Mouse (Mus musculus): ENCODE results near the gene Tox2.

Tox2 gene

GRCm38 (mm10) chr2:163256765-163257164 is 53.8 kb downstream of the Tox2 start:
- DNase-seq (ENCODE audit: low spot score): no peak

- DNase-seq (ENCODE audit: low spot score): no peak
Measured at GRCm38 (mm10) chr2:163261362-163262054, 58.6 kb downstream of the Tox2 start.

DNA sequence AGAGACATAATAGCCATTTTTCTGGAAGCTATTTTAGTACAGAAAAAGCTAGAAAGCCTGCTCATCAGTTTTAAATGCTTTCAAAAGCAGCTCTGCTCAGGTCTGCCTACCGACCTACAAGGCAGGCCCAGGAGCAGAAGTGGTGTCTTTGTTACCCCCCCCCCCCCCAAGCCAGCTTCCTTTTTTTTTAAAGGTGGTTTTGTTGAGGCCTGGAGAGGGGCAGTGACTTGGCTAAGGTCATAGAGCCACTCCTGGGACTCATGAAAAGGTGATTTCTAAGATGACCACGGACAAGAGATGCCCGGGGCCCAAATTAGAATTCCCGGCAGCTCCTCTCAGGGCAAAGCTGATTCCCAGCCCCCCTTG is 59.1 kb downstream of the Tox2 start:
- DNase-seq (ENCODE audit: low spot score): no peak

GRCm38 (mm10) chr2:163267097-163267496 is 64.2 kb downstream of the Tox2 start:
- no peak for DNase-seq (ENCODE audit: low spot score)

DNA sequence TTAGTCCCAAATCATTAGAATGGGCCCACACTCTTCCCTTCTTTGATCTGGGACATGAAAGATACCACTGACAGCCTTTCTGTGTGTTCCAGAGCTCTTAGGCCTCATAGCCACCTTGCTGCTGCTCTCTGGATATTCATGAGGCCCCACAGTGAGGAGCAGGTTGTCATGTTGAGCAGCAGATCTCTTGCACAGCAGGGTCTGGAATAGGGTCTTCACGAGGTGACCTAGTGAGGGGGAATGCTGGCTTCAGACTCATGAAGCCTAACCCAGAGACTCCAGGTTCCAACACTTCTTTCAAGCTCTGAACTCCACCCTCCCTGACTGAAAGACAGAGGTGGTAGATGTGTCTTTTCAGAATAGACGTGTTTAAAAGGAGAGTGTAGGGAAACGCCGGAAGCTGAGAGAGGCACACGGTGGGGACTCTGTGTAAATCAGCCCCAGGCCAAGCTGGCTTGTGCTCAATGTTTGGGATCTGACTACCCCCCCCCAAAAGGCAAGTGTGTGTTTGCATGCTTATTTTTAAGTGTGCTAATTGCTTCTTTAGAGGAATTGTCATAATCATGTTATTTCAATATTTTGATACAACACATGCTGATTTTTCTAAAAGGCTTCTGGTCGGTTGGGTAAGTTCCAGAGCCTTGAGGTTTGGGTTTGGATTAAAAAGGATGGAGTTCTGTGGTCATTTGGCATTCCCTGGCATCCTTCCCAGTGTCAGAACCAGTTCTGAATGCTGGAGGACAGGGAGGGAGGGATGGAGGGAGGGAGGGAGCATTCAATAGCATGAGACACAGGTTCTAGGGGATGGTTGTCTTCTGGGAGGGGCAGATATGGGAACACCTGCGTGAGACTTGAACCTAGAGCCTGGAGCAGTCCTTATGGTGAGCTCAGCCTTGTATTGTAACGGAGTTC is 68.9 kb downstream of the Tox2 start:
- no peak for DNase-seq (ENCODE audit: low spot score)

DNA sequence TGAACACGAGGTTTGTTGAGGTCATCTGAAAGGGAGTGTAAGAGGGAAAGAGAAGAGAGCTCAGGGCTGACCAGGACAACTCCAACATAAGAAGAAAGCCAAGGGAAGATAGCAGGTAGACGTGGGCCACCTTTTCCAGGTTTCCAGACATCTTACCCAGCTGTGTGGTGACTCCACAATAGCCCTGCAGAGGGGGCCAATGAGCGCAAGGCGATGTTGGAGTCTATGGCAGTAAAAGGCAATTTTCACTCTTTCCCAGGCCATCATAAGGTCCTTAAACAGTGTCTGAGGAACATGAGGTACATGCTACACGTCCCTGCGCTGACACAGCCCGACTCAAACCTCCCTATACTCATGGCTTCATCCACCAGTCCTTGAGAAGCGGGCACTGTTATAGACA is 70.9 kb downstream of the Tox2 start:
- no peak for DNase-seq (ENCODE audit: low spot score)

DNA sequence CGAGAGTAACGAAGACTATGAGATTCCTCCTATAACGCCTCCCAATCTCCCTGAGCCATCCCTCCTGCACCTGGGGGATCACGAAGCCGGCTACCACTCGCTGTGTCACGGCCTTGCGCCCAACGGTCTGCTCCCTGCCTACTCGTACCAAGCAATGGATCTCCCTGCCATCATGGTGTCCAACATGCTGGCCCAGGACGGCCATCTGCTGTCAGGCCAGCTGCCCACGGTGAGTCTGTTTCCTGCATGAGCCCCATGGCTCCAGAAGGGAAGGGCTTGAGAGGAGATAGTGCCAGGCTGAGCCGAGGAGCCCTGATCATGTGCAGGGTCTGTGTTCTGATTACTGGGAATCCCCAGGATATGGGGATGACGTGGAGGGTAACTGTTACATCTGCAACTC is 73.1 kb downstream of the Tox2 start:
- DNase-seq (ENCODE audit: low spot score): no peak

GRCm38 (mm10) chr2:163277979-163278378 is 75.1 kb downstream of the Tox2 start:
- DNase-seq (ENCODE audit: low spot score): no peak

DNA sequence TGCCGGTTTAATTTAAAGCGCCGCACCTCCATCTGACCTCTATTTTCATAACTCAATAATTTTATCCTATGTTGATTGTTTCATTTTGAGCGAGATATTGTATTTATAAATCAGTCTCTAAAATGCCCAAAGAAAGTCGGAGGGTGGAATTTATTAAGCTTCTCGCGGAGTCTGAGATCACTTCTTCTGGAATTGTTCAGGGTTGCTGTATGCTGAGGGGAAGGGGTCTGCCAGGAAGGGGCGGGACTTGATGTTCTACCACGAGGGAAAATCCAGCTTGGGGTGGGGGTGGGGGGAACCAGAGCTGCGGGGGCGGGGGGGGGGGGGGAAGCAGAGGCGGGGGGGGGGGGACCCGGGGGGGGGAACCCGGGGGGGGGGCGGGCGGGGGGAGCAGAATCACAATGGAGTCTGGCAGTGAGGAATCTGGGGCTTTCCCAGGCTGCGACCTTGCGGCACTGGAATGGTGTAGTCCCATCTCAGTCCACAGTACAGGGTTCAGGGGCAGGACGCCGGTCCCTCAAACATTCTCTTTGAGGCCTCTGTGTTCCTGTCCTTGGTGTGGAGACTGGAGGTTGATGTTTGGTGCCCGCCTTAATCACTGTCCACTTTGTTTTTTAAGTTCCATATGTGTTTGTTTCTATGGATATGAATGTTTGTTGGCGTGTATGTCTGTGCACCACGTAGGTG is 77.9 kb downstream of the Tox2 start:
- DNase-seq (ENCODE audit: low spot score): no peak

DNA sequence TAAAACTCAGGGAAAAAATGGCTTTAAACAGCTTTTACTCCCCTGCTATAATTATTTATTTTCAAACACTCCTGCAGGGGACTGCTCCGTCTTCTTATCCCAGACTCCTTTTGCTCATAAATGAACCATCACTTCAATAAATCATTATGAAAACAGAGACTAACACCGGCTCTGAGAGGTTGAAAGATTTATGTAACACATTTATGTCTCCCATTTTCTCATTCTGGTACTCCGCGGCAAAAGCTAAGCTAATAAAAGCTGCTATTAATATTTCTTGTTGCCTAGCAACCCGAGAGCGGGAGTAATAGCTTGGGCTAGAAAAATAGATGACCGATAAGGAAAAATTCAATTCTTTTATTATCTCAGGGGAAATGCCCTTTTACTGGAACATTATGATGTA is 81.9 kb downstream of the Tox2 start:
- DNase-seq (ENCODE audit: low spot score): no peak

DNA sequence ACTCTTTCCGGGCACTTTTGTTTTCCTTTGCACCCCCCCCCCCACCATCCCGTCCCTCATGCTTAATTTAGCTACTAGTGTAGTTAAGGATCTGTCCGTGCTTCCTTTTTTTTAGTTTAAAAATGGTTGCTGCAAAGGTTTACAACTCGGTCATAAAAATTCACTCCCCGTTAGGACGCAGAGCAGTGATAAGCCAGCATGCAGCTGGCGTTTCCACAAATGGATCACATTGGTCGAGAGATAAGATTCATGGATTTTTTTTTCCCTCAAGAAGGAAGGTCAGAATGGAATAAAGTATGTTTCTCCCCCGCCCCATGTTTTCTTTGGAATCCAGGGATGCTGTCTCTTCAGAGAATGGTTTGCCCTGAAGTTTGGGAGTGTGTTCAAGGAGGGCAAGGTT is 82.4 kb downstream of the Tox2 start:
- no peak for DNase-seq (ENCODE audit: low spot score)

DNA sequence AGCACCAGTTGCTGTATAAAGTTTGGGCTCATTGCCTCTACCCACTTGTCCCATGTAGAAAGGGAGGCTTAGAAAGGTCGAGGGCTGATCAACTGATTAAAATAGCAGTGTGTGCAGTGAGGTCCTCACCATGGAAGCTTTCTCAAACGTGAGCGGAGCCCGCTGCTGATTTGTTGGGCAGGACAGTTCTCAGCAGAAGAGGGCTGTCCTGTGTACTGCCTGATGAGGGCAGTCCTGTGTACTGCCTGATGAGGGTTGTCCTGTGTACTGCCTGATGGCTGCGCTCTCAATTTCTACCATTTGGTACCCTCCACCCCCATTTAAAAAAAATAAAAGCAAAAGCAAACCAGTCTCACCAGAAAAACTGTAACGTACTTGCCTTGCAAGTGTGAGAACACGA is 82.8 kb downstream of the Tox2 start:
- peak; percentile 55 for DNase-seq (ENCODE audit: low spot score)

- no peak for DNase-seq (ENCODE audit: low spot score)
Measured at GRCm38 (mm10) chr2:163288881-163289379, 86.0 kb downstream of the Tox2 start.

GRCm38 (mm10) chr2:163296999-163297630 is 94.2 kb downstream of the Tox2 start:
- no peak for DNase-seq (ENCODE audit: low spot score)

DNA sequence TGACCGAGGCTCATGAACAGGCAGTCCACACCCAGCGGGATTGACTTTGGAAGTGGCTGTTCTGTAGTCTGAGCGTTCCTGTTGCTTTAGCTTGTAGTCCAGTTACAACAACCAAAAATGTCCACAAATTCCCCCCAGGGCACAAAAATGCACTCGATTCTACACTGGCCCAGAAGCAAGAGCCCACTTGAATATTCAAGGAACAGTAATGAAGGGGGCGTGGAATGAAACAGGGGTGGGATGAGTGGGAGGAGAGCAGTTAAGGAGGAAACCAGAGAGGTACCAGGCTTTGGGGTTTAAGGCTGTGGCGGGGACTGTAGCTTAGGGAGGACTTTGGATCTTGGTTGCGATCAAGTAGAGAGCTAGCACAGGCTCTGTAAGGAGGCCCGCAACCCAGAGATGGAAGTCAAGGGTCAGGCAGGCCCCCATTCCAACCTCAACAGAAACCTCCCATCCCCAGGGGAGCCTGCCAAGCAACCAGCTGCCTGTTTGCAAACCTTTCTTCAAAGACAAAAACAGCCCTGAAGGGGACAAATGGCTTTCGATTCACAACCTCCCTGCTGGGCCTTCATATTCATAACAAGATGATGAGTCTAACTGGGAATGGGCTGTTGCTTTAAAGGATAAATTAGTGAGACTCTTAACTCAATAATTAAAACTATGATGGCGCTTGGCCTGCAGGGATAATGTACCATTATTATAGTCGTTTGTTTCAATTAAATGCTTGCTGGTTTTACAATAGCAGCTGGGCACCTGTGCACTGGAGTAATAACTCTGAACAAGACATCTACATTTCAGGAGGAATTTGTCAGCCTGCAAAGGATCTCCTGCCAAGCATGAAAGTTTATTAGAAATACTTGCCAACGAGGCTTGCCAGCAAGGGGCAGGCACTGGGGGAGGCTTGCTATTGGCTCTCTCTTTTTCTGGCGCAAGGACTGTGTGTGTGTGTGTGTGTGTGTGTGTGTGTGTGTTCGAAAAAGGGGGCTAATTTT is 97.4 kb downstream of the Tox2 start:
- no peak for DNase-seq (ENCODE audit: low spot score)

DNA sequence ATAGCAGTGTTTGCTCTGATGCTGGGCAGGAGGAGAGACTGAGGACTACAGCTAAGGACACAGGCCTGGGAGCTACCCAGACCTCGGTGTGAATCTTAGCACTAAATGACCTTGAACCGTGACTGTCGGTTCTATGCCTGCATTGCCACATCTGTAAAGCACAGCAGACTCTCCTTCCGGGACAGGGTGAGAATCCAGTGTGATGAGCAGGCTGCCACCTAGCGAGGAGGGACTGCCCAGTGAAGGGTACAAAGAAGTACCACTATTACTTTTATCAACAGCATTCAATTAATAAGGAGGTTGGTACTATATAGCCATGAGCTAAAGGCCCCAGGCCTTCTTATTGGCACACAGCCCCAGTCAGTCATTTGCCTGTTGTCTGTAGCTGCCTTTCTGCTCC is 98.7 kb downstream of the Tox2 start:
- DNase-seq (ENCODE audit: low spot score): no peak

DNA sequence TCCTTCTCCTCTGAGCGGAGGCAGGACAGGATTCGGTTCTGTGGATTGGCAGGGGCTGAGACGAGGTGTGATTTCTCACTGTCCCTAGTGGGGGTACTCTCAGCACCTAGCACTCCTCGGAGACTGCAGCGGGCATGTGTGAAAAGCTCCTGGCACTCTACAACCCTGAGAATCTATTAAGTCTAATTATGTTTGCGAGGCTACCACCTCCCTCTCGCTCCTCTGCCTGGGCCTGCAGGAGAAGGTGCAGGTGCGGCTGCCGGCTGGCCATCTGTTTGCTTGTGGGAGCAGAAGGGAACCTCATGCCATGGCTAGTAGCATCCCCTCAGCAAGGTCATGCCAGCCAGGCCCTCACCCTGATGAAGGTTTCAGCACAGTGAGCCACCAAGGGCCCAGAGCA is 100.1 kb downstream of the Tox2 start:
- no peak for DNase-seq (ENCODE audit: low spot score)

DNA sequence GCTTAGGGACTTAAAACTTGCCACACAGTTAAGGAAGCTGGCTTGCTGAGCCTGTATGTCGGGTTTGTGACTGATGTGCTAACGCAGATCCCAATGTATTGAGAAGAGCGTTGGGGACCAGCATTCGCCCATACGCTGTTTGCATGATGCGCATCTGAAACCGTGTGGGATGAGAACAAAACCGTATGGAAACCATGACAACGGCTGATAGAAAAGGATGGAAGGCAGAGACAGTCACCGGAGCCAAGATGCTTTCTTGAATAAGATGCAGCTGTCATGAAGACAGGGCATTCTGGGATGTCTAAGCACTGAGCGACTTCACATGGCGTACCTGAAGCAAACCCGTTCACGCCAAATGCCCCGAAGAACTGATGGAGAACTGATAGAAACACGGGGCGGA is 106.5 kb downstream of the Tox2 start:
- no peak for DNase-seq (ENCODE audit: low spot score)

GRCm38 (mm10) chr2:163310163-163310688 is 107.3 kb downstream of the Tox2 start:
- no peak for DNase-seq (ENCODE audit: low spot score)

DNA sequence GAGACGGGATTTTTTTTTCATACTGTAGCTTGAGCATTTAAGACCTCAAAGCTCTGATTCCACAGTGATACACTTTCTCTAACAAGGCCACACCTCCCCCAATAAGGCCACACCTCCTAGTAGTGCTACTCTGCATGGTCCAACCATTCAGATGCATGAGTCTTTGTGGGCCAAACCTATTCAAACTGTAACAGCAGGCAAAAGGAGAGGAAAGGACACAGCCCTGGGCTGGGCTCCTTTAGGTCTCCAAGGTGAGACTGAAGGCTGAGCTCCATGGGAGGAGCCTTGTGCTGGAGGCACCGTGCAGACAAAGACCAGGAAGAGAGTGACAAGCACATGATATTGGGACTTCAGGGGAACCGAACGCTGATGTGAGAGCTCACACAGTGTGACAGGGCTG is 114.4 kb downstream of the Tox2 start:
- DNase-seq (ENCODE audit: low spot score): no peak

- no peak for DNase-seq (ENCODE audit: low spot score)
Measured at GRCm38 (mm10) chr2:163318777-163319176, 115.9 kb downstream of the Tox2 start.
